Mouse (Mus musculus) megakaryocyte progenitor cell, adult 5-6 weeks (primary cell): ENCODE data around the gene Tor1aip2. TPM values are rescaled to one million over a fixed set of nuclear protein-coding genes. Genes with fewer than 3 reads are reported as not detected.
"Not testable (repeated sequence)": the region's sequence is repeated elsewhere in the genome, so short reads cannot be mapped to it uniquely, and the experiment has no call there.

Source experiments
- ATAC-seq: replicated peaks from 2 replicates; pipeline ENCODE4 v1.8.0; 2016; ENCODE audit warnings: mild to moderate bottlenecking, moderate TSS enrichment, inconsistent platforms; ENCODE audit not compliant: poor library complexity
- total RNA-seq, 2 experiments: library from RNA; stranded (forward) in 1 of 2; stranded (reverse) in 1 of 2; fragments of 157-497, 149-512 nt in 1 of 2; fragments of 200-1000 nt in 1 of 2; gene quantifications; 2 replicates each; pipeline versions ENCODE4 v1.2.3 to v1.2.4; 2015 to 2017

Gene Tor1aip2
- total RNA-seq (2015) (93.0 and 109 TPM in 2 replicates), total RNA-seq (2017) (50.1 and 50.6 TPM in 2 replicates)

DNA sequence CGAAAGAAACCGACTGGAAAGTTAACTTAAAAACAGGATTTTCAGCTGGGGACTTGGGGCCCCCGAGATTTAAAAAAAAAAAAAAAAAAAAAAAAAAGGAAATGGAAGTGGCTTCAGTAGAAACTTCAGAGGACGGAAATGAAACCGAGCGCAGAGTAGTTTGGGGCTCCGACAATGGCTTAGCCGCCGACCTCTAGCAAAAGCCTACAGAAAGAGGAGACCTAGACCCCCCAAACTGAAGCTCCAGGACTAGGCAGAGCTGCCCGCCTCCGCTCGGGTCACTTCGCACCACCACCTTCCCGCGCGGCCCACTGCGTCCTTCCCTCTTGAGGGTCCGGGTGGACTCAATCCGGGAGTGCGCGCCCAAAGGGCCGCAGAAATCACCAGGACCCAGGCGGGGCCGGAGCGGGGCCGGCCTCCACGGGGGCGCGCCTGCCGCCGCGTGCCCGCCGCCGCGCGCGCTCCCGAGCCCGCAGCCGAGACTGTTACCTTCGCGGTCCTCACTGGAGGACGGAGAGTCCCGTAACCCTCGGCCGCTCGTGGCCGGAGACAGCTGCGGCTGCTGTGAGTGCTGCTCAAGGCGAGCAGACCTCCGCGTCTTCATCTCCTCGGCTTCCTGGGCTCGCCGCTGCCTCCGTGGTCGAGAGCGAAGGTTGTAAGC lies at the start of gene Tor1aip2:
TSS of gene Tor1aip2 (plus strand) at position 135 of the 661 bp plus-strand sequence.
- ATAC-seq = peak; percentile 38

- ATAC-seq = no peak
Measured at GRCm38 (mm10) chr1:155987625-155988024, 47.6 kb upstream of the Tor1aip2 start.

DNA sequence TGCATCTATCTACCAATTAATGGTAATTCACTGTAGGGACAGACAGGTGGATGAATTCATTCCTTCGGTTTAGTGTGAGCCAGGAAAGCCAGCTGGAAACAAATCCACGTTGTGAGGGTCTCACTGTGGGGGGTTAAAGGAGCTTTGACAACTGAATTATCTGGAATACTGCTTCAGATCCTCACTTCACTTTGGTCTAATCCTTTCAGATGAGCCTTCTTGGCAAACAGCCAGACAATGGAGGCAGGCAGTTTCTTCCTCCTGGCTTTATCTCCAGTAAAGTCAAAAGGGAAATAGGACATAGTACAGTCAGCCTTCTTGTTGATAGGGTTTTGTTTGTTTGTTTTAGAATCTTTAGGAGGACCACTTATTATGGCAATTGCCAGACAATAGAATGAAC lies 45.8 kb upstream of the Tor1aip2 start:
- ATAC-seq = no peak

- ATAC-seq = no peak
Measured at GRCm38 (mm10) chr1:155990391-155990790, 44.8 kb upstream of the Tor1aip2 start.

DNA sequence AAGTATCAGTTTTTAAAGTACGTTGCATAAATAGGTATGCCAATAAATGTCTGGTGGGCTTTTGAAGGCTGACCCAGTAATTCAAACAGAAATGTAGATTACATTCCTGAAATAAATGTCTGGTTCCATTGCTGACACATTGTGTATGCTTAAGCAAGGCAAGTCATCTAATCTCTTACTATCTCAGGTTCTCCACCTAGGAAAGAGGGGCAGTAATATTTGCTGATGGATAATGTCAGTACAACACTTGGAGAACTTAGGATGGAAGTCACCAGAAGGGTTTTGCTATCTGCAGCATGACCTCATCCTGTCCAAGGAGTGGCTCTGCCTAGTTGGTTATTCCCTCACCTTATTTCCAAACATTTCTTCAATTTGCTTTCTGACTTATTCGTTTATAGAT lies 40.7 kb upstream of the Tor1aip2 start:
- ATAC-seq = no peak

DNA sequence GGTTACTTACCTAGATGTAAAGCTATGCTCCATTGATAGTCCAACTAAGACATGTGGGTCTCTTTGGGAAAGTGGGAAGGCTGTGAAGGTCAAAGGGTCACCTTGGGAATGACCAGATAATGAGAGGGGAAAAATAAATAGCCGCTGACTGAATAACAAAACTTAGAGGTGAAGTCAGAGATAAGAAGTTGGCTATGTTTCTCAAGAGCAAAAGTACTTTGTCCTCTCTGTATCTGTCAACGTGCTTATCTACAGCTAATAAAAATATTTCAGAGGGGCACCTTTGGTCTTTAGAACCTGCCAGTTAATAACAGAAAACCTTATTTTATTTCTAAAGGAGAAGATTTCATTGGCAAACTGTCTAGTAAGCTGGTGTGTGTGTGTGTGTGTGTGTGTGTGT lies 39.6 kb upstream of the Tor1aip2 start:
- no peak for ATAC-seq

GRCm38 (mm10) chr1:156002366-156002765 lies 32.8 kb upstream of the Tor1aip2 start:
- no peak for ATAC-seq

DNA sequence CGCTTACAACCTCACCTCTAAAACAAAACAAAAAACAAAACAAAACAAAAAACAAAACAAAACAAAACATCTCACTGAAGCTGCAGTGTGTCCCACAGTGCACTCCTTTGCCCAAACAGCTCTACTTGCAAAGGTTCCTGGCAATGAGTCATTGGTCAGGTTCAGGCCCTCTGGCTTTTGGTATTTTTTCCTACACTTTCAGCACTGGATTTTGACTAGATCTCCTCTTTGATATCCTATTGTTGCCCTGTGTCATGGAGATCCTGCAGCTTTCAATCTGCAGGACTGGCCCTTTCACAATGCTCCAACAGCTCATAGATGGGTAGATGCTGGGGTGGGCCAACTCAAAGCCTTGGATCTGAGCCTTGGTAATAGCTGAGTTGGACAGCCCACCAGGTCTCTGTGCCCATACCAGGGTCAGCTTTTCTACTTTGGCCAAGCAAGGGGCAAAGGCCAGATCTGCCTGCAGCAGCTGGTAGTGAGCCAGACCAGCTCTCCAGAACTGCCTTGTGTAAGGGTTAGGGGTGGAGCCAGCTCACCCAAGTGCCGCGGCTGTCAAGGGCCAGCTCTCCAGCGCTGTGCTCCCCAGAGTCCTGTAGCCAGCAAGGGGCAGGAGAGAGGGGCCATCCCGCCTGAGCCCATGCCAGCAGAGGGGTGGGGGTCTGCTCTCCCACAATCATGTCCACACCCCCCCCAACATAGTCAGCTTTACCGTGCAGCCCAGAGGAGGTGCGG lies 31.8 kb upstream of the Tor1aip2 start:
- no peak for ATAC-seq

DNA sequence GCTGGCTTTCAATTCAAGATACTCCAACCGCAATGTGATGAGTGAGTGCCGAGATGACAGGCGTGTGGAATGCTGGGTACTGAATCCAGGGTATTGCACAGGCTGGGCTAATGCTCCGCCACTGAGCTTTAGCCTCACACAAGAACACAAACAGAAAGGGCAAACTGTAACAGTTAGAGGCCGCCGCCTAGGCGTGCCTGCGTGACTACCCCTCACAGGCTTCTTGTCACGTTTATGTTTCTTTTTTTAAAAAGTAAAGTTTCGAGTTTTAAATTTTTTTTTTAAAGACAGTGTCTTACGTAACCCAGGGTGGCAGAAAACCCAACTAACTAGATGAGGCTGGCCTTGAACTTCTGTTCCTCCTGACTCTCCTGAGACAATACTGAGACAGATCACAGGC lies 29.3 kb upstream of the Tor1aip2 start:
- ATAC-seq = no peak

GRCm38 (mm10) chr1:156009003-156009402 lies 26.2 kb upstream of the Tor1aip2 start:
- no peak for ATAC-seq

DNA sequence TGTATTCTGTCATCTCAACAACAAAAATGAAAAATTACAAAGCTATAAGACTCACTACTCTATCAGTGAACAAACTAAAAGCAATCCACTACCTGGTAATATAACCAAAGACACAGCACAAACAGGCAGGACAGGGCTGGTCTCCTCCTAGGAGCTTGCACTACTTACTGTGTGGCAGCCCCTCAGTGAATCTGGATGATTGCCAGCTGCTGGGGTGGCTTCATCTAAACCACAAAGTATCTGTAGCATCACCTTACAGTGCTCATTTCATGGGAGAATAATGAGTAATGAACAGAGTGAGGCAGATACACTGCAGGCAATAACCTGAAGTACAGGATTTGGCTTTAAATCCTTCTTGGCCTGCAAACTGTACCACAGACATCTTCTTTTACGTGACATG lies 15.4 kb upstream of the Tor1aip2 start:
- no peak for ATAC-seq

GRCm38 (mm10) chr1:156020402-156020801 lies 14.8 kb upstream of the Tor1aip2 start:
- ATAC-seq = peak; percentile 24; the same call in 1 of the 2 replicates

GRCm38 (mm10) chr1:156024831-156025503 lies 10.2 kb upstream of the Tor1aip2 start:
- ATAC-seq = peak; percentile 85

DNA sequence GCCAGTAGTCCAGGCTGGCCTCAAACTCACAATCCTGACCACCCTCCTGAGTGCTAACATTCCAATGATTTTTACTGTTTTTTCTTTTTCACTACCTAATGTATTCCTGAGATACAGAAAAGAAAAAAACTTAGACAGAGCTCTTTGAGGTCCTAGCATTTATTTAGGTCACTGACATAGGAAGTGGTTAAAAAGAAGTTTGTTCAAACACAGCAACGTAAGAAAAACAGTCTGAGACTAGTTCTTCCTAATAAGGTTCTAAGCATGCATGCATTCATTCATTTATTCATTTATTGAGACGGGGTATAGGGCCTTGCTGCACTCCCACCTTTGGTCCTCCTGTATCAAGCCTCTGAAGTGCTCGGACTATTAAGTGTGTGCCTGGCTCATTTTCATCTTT lies 7.4 kb upstream of the Tor1aip2 start:
- no peak for ATAC-seq

- peak; percentile 54 for ATAC-seq
Measured at GRCm38 (mm10) chr1:156028340-156028975, 6.7 kb upstream of the Tor1aip2 start.

DNA sequence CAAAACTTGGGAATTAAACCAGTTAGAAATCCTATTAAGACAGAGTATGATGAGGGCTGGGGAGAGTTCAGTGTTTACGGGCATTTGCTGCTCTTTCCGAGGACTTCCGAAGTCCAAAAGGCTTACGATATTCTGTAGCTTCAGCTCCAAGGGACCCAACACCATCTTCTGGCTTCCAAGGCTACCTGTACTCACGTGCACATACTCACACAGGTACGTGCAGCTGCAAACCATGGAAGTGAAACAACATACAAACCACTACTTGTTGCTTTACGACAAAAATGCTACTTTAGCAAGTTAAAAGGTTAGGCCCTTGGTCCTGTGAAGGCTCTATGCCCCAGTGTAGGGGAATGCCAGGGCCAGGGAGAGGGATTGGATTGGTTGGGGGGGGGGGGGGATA lies 1.3 kb upstream of the Tor1aip2 start:
- ATAC-seq = no peak

DNA sequence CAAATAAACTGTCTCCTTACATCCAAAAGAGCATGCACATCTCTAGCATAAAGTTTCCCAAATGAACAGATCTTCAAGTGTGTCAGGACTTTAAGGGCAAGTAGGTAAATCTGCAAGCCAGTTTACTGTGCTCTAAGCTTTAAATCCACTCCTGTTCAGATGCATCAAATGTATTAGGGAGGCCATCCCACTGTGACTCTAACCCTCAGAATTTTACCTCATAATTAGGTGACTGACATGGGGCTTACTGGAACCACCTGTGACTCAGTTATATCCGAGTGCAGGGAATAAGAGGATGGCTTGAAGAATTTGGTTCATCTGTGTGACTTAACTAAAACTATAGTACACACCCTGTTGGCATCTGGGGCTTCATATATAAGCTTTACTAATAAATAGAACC lies 542 bp upstream of the Tor1aip2 start:
- no peak for ATAC-seq

GRCm38 (mm10) chr1:156035930-156036737 lies 931 bp downstream of the Tor1aip2 start, which contains the start of gene Tor1aip1:
TSS of gene Tor1aip1 (minus strand) at chr1:156036480.
- ATAC-seq = peak; percentile 70

DNA sequence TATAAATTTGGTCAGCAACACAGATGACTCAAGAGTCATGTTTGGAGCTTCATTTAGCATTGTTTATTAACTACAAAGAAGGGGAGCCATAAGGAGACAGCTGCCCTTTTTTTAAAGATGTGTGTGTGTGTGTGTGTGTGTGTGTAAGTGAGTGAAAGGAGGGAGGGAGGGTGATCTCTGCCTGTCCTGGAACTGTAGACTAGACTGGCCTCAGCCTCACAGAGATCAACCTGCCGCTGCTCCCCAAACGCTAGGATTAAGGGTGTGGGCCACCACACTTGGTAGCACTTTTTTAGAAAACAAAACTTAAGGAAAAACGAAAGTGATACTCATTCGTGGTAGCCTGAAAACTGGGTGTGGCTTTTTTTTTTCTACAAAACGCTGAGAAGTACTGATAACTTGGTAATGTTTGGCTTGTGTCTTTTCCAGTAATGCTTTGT lies 2.0 kb downstream of the Tor1aip2 start:
- peak; percentile 7 for ATAC-seq

DNA sequence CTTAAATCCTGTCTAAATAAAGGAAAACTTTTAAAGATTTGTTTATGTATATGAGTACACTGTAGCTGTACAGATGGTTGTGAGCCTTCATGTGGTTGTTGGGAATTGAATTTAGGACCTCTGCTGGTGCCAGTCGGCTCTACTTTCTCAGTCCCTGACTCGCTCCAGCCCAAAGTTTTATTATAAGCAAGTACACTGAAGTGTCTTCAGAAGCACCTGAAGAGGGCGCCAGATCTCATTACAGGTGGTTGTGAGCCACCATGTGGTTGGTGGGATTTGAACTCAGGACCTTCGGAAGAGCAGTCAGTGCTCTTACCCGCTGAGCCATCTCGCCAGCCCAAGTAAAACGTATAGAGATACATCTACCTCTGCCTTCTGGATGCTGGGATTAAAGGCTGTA lies 4.8 kb downstream of the Tor1aip2 start:
- ATAC-seq = not testable (repeated sequence)
